Mouse (Mus musculus) myocyte (in vitro differentiated cells): Measurements from ENCODE around the gene Macrod1. TPM values are rescaled to one million over a fixed set of nuclear protein-coding genes. Genes with fewer than 3 reads are reported as not detected.

ENCODE experiments used
- H3K27me3 ChIP-seq: one replicate; pipeline ENCODE4 v1.6.1; 2011; ENCODE audit not compliant: control insufficient read depth, insufficient read depth, insufficient read length
- H3K36me3 ChIP-seq: one replicate; pipeline ENCODE4 v1.6.1; 2011; ENCODE audit not compliant: control insufficient read depth, insufficient read depth
- H3K4me2 ChIP-seq: one replicate; pipeline ENCODE4 v1.6.1; 2011; ENCODE audit warnings: low read depth, control low read depth
- H3K4me3 ChIP-seq: one replicate; pipeline ENCODE4 v1.5.1; 2011; ENCODE audit warnings: mild to moderate bottlenecking, control low read depth, moderate library complexity
- H3K79me2 ChIP-seq: one replicate; pipeline ENCODE4 v1.6.1; 2011; ENCODE audit not compliant: control insufficient read depth, insufficient read depth
- H3ac ChIP-seq: one replicate; pipeline ENCODE4 v1.6.1; 2011; ENCODE audit not compliant: control insufficient read depth, insufficient read length
- CEBPB ChIP-seq: IDR thresholded peaks from 2 replicates; pipeline ENCODE4 v1.6.1; 2011; ENCODE audit warnings: mild to moderate bottlenecking, moderate library complexity; ENCODE audit not compliant: poor library complexity, insufficient read depth, severe bottlenecking
- E2F4 ChIP-seq: IDR thresholded peaks from one replicate; pipeline ENCODE4 v1.6.1; 2011; ENCODE audit warnings: mild to moderate bottlenecking, control low read depth, moderate library complexity; ENCODE audit not compliant: insufficient read depth
- MAX ChIP-seq: IDR thresholded peaks from one replicate; pipeline ENCODE4 v1.6.1; 2011; ENCODE audit warnings: low read depth, mild to moderate bottlenecking, control low read depth
- MYOD1 ChIP-seq, 3 experiments: IDR thresholded peaks; one replicate each; pipeline ENCODE4 v1.6.1; 2011; ENCODE audit warnings: control low read depth in 2 of 3, low read depth in 2 of 3, mild to moderate bottlenecking in 2 of 3, moderate library complexity in 1 of 3; ENCODE audit not compliant: insufficient read length in 2 of 3, control insufficient read depth in 1 of 3
- MYOG ChIP-seq, 3 experiments: IDR thresholded peaks; one replicate each; pipeline ENCODE4 v1.6.1; 2011; ENCODE audit warnings: control low read depth in 2 of 3, low read depth in 2 of 3, mild to moderate bottlenecking in 2 of 3; ENCODE audit not compliant: insufficient read length in 2 of 3, control insufficient read depth in 1 of 3, insufficient read depth in 1 of 3
- POLR2A ChIP-seq: IDR thresholded peaks from one replicate; pipeline ENCODE4 v1.6.1; 2011; ENCODE audit warnings: low read depth, mild to moderate bottlenecking, control low read depth, moderate library complexity; ENCODE audit not compliant: insufficient read length
- POLR2AphosphoS2 ChIP-seq: IDR thresholded peaks from one replicate; pipeline ENCODE4 v1.6.1; 2011; ENCODE audit warnings: low read depth, control low read depth; ENCODE audit not compliant: insufficient read length
- REST ChIP-seq: IDR thresholded peaks from one replicate; pipeline ENCODE4 v1.6.1; 2011; ENCODE audit warnings: mild to moderate bottlenecking, control low read depth, moderate library complexity; ENCODE audit not compliant: insufficient read depth, insufficient read length
- SRF ChIP-seq: IDR thresholded peaks from one replicate; pipeline ENCODE4 v1.6.1; 2011; ENCODE audit warnings: low read depth; ENCODE audit not compliant: control insufficient read depth, insufficient read length
- TCF12 ChIP-seq: IDR thresholded peaks from one replicate; pipeline ENCODE4 v1.6.1; 2011; ENCODE audit warnings: mild to moderate bottlenecking, control low read depth; ENCODE audit not compliant: poor library complexity, insufficient read depth, severe bottlenecking
- TCF3 ChIP-seq: IDR thresholded peaks from one replicate; pipeline ENCODE4 v1.6.1; 2011; ENCODE audit warnings: low read depth, control low read depth; ENCODE audit not compliant: insufficient read length
- USF1 ChIP-seq: IDR thresholded peaks from one replicate; pipeline ENCODE4 v1.6.1; 2011; ENCODE audit warnings: low read depth, mild to moderate bottlenecking, control low read depth, moderate library complexity
- polyA plus RNA-seq: library from polyadenylated mRNA; unstranded; fragments of >200 nt; fragmentation: generic; extraction: Trizol; gene quantifications from one replicate; pipeline ENCODE4 v1.2.1, GENCODE M21; 2012; ENCODE audit warnings: missing spikeins

The Macrod1 gene
- polyA plus RNA-seq, 1 experiment = 82.4 TPM

DNA sequence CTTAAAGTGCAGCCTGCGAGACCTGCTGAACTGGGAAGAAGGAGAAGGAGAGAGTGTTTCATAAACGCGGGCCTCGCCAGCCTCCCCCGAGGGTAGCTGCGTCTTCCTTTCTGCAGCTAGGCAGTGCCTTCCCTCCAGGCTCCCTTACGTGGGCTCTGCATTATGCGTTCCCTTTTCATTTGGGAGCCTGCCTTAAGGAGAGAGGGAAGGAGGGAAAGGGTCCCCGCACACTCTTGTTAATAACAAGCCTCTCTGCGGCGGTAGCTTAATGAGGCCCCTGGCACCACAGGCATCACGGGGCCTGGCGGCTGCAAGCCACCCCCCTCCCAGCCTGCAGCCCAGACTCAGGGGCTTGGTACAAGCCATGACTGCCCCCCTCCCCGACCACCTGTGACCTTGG lies 57.0 kb downstream of the Macrod1 start:
- H3K27me3 ChIP-seq = no peaks in the 10 kb centered on the region
- no peak overlapping the region for H3K4me2 ChIP-seq
- no peaks in the 10 kb centered on the region for H3K79me2 ChIP-seq
- no peaks in the 10 kb centered on the region for H3K36me3 ChIP-seq
- H3K4me3 ChIP-seq = no peak overlapping the region
- TF ChIP-seq POLR2AphosphoS2 (no peak), E2F4 (no peak), MAX (no peak), CEBPB (no peak), REST (no peak), MYOG (IDR thresholded peaks at IDR 0.05; ENCODE audit: control insufficient read depth in 1 of 3, insufficient read depth in 1 of 3, insufficient read length in 2 of 3, low read depth in 2 of 3) (no peak), SRF (no peak), USF1 (no peak), MYOD1 (IDR thresholded peaks at IDR 0.05; ENCODE audit: control insufficient read depth in 1 of 3, insufficient read length in 2 of 3, low read depth in 2 of 3) (no peak), TCF12 (no peak), POLR2A (no peak)
- H3ac ChIP-seq = no peak overlapping the region

DNA sequence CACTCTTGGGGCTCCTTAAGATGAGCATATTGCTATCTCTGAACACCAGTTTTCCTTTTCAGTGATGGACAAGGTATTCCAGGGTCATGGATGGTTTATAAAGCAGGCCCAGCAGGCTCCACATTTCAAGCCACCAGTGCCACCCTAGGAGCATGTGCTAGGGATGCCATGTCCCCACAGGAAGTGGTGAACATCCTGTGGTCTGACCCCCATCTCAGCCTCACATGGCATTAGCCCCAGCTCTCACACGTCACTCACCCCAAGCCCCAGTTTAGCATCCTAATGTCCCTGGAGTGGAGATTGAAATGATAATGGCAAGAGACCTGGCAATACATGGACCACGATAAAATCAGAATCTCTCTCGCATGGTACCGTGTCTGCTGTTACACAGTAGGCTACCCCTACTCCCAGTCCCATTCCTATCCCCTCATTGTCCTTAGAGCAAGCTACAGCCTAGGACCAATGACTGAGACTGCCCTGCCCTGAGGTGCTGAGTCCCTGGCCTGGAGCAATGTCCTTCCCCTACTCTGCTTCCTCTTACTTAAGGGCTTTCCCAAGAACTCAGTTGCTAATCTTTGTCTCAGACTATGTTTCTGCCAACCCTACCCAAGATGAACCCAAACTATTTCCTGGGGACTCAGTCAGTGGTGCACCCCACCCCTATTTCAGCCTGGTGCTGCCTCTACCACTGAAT lies 59.6 kb downstream of the Macrod1 start:
- no peaks in the 10 kb centered on the region for H3K79me2 ChIP-seq
- H3K4me3 ChIP-seq = no peak overlapping the region
- H3K36me3 ChIP-seq = no peaks in the 10 kb centered on the region
- no peaks in the 10 kb centered on the region for H3K27me3 ChIP-seq
- no peak overlapping the region for H3K4me2 ChIP-seq
- H3ac ChIP-seq = no peak overlapping the region
- TF ChIP-seq CEBPB (no peak), TCF12 (no peak), MYOG (IDR thresholded peaks at IDR 0.05; ENCODE audit: control insufficient read depth in 1 of 3, insufficient read depth in 1 of 3, insufficient read length in 2 of 3, low read depth in 2 of 3) (no peak), MAX (no peak), E2F4 (no peak), POLR2AphosphoS2 (no peak)

- H3K4me2 ChIP-seq = no peak overlapping the region
- no peak for TF ChIP-seq SRF
- TF ChIP-seq CEBPB = no peak
- TF ChIP-seq POLR2A = no peak
- TF ChIP-seq TCF3 = no peak
- TF ChIP-seq POLR2AphosphoS2 = no peak
- no peak for TF ChIP-seq MYOG (IDR thresholded peaks at IDR 0.05; ENCODE audit: control insufficient read depth in 1 of 3, insufficient read depth in 1 of 3, insufficient read length in 2 of 3, low read depth in 2 of 3)
- no peak for TF ChIP-seq TCF12
- TF ChIP-seq USF1 = no peak
- TF ChIP-seq MAX = no peak
- no peak for TF ChIP-seq REST
- TF ChIP-seq MYOD1 (IDR thresholded peaks at IDR 0.05; ENCODE audit: control insufficient read depth in 1 of 3, insufficient read length in 2 of 3, low read depth in 2 of 3) = no peak
- TF ChIP-seq E2F4 = no peak
- no peak overlapping the region for H3ac ChIP-seq
- no peak overlapping the region for H3K4me3 ChIP-seq
- H3K27me3 ChIP-seq = no peaks in the 10 kb centered on the region
- no peaks in the 10 kb centered on the region for H3K79me2 ChIP-seq
- H3K36me3 ChIP-seq = no peaks in the 10 kb centered on the region
Measured at GRCm38 (mm10) chr19:7117141-7117540, 60.5 kb downstream of the Macrod1 start.

- H3K4me3 ChIP-seq = no peak overlapping the region
- peak overlapping the region; percentile 50 for H3K4me2 ChIP-seq
- no peaks in the 10 kb centered on the region for H3K27me3 ChIP-seq
- no peaks in the 10 kb centered on the region for H3K36me3 ChIP-seq
- H3K79me2 ChIP-seq = no peaks in the 10 kb centered on the region
- TF ChIP-seq TCF12 = no peak
- TF ChIP-seq MAX = no peak
- TF ChIP-seq MYOG (IDR thresholded peaks at IDR 0.05; ENCODE audit: control insufficient read depth in 1 of 3, insufficient read depth in 1 of 3, insufficient read length in 2 of 3, low read depth in 2 of 3) = no peak
- TF ChIP-seq E2F4 = no peak
- no peak for TF ChIP-seq POLR2A
- no peak for TF ChIP-seq TCF3
- no peak for TF ChIP-seq REST
- no peak for TF ChIP-seq POLR2AphosphoS2
- no peak for TF ChIP-seq SRF
- TF ChIP-seq USF1 = no peak
- TF ChIP-seq MYOD1 (IDR thresholded peaks at IDR 0.05; ENCODE audit: control insufficient read depth in 1 of 3, insufficient read length in 2 of 3, low read depth in 2 of 3) = no peak
- no peak for TF ChIP-seq CEBPB
- H3ac ChIP-seq = no peak overlapping the region
Measured at GRCm38 (mm10) chr19:7117653-7118307, 61.2 kb downstream of the Macrod1 start.

DNA sequence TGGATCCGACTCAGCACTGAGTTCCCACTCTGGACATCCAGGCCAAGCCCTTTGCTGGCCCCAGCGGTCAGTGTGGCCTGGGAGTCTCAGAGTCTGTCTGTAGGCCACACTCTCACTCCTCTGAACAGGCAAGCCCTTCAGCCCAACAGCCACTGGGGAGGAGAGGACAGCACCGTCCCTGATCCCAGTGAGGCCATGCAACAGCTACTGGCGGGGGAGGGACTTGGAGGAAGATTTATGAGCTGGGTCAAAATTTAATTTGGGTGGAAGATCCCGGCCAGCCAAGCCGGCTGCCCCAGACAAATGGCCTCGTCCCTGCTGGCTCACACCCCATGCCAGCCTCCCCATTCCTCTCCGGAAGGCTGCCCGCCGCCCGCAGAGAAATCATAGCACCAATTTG lies 64.6 kb downstream of the Macrod1 start:
- TF ChIP-seq TCF3 (no peak), MAX (no peak), MYOD1 (IDR thresholded peaks at IDR 0.05; ENCODE audit: control insufficient read depth in 1 of 3, insufficient read length in 2 of 3, low read depth in 2 of 3) (no peak), CEBPB (no peak), SRF (no peak), MYOG (IDR thresholded peaks at IDR 0.05; ENCODE audit: control insufficient read depth in 1 of 3, insufficient read depth in 1 of 3, insufficient read length in 2 of 3, low read depth in 2 of 3) (peak in 1 of 3 experiments; percentile 6)
- Histone ChIP-seq H3ac (no peak overlapping the region), H3K79me2 (no peaks in the 10 kb centered on the region), H3K4me3 (no peak overlapping the region), H3K36me3 (no peaks in the 10 kb centered on the region), H3K4me2 (no peak overlapping the region), H3K27me3 (no peaks in the 10 kb centered on the region)
